Mouse (Mus musculus) CH12.LX (cell line): ENCODE results near the gene Lmbrd2.

Experiments used
- BHLHE40 ChIP-seq: IDR thresholded peaks from 2 replicates; pipeline ENCODE4 v1.6.1; 2011; ENCODE audit warnings: mild to moderate bottlenecking, low read depth, low read length, improper control_type of control experiment
- CHD2 ChIP-seq: IDR thresholded peaks from 2 replicates; pipeline ENCODE4 v1.6.1; 2011; ENCODE audit warnings: low read length, improper control_type of control experiment
- CTCF ChIP-seq, 2 experiments: IDR thresholded peaks in 1 of 2; conservative IDR thresholded peaks in 1 of 2; 2 replicates each; pipeline ENCODE4 v1.5.1; 2011 to 2012; ENCODE audit warnings: low read depth in 2 of 2, low read length in 2 of 2, improper control_type of control experiment in 1 of 2, inconsistent platforms in 1 of 2, mild to moderate bottlenecking in 1 of 2, moderate library complexity in 1 of 2
- EP300 ChIP-seq: IDR thresholded peaks from 2 replicates; pipeline ENCODE4 v1.6.1; 2011; ENCODE audit warnings: low read length, improper control_type of control experiment
- HCFC1 ChIP-seq: IDR thresholded peaks from 2 replicates; pipeline ENCODE4 v1.6.1; 2012; ENCODE audit warnings: low read depth, mild to moderate bottlenecking, inconsistent platforms, low read length, improper control_type of control experiment
- IRF4 ChIP-seq: IDR thresholded peaks from 2 replicates; pipeline ENCODE4 v1.6.1; 2014; ENCODE audit warnings: low read depth, mild to moderate bottlenecking, inconsistent platforms, low read length, improper control_type of control experiment
- POLR2A ChIP-seq: IDR thresholded peaks from 2 replicates; pipeline ENCODE4 v1.6.1; 2011; ENCODE audit warnings: low read depth, mild to moderate bottlenecking, improper control_type of control experiment, low read length
- USF1 ChIP-seq: IDR thresholded peaks from 2 replicates; pipeline ENCODE4 v1.6.1; 2014; ENCODE audit warnings: low read depth, mild to moderate bottlenecking, inconsistent platforms, low read length, improper control_type of control experiment

- no peak for TF ChIP-seq EP300
- no peak for TF ChIP-seq CHD2
- no peak for TF ChIP-seq HCFC1
- TF ChIP-seq BHLHE40, result no peak
- no peak for TF ChIP-seq CTCF (conservative IDR thresholded peaks at IDR 0.05 in 1 of 2, IDR thresholded peaks at IDR 0.05 in 1 of 2; ENCODE audit: low read depth in 2 of 2, low read length in 2 of 2)
- TF ChIP-seq IRF4, result no peak
- TF ChIP-seq POLR2A, result no peak
- no peak for TF ChIP-seq USF1
Measured at GRCm38 (mm10) chr15:9216446-9216845, 76.1 kb downstream of the Lmbrd2 start.
